Mouse (Mus musculus) midbrain, embryonic 14.5 days (tissue): ENCODE results near the gene Slc2a6. TPM values are rescaled to one million over a fixed set of nuclear protein-coding genes. Genes with fewer than 3 reads are reported as not detected.

Experiments used
- polyA plus RNA-seq: library from polyadenylated mRNA; unstranded; fragments of >200 nt; fragmentation: Nextera tagmentation; extraction: Ambion mirVana; gene quantifications from 2 replicates; pipeline ENCODE4 v1.2.1, GENCODE M21; 2014

Gene Slc2a6
- polyA plus RNA-seq, 1 experiment from 2014 or later: 4.3 TPM

Other genes with a start within 250 kb of the Slc2a6 start
- not detected in 2 replicates for gene Abo, start 163.0 kb downstream of the Slc2a6 start, polyA plus RNA-seq
- 16.6 and 20.4 TPM in 2 replicates for gene Surf6, start 125.1 kb downstream of the Slc2a6 start, polyA plus RNA-seq
- 135 and 139 TPM in 2 replicates for gene Med22, start 117.3 kb downstream of the Slc2a6 start, polyA plus RNA-seq
- gene Rpl7a, start 117.2 kb downstream of the Slc2a6 start, polyA plus RNA-seq: 522 and 541 TPM in 2 replicates
- 48.7 and 59.9 TPM in 2 replicates for gene Surf2, start 111.6 kb downstream of the Slc2a6 start, polyA plus RNA-seq
- 69.4 and 91.4 TPM in 2 replicates for gene Surf1, start 111.5 kb downstream of the Slc2a6 start, polyA plus RNA-seq
- 84.6 and 98.5 TPM in 2 replicates for gene Surf4, start 94.1 kb downstream of the Slc2a6 start, polyA plus RNA-seq
- 0.28 and 0.62 TPM in 2 replicates for gene Stkld1, start 94.0 kb downstream of the Slc2a6 start, polyA plus RNA-seq
- gene Rexo4, start 63.6 kb downstream of the Slc2a6 start, polyA plus RNA-seq: 26.5 and 31.7 TPM in 2 replicates
- not detected in 2 replicates for gene Adamts13, start 54.6 kb downstream of the Slc2a6 start, polyA plus RNA-seq
- gene Cacfd1, start 18.1 kb downstream of the Slc2a6 start, polyA plus RNA-seq: 72.5 and 81.4 TPM in 2 replicates
- not detected in 2 replicates for gene Mymk, start 44.2 kb upstream of the Slc2a6 start, polyA plus RNA-seq
- 7.1 and 7.6 TPM in 2 replicates for gene Adamtsl2, start 51.4 kb upstream of the Slc2a6 start, polyA plus RNA-seq
- gene Fam163b, start 114.5 kb upstream of the Slc2a6 start, polyA plus RNA-seq: 2.8 and 4.2 TPM in 2 replicates
- gene Dbh, start 137.2 kb upstream of the Slc2a6 start, polyA plus RNA-seq: 2.7 and 5.5 TPM in 2 replicates
- 3.2 and 4.5 TPM in 2 replicates for gene Sardh, start 220.3 kb upstream of the Slc2a6 start, polyA plus RNA-seq